Comparison of ENCODE assay signal across 8 mouse cellular contexts in the genomic region with DNA sequence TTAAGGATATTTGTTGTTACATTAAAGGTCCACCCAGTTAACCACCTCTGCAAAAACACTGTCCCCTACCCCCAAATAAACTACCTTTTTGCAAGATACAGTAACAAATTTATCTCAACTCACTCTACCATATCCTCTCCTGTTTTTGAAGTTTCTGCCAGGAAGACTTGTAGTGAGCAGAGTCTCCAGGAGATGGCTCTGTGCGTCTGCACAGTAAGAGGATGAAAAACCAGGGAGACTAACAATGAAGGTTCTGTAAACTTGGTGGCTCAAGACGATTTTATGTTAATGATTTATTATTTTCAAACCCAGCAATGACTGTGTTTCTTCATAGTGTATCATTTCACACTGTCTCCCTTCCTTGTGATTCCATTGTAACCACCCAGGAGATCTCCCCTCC. TPM values are rescaled to one million over a fixed set of nuclear protein-coding genes. Genes with fewer than 3 reads are reported as not detected.
DNase-seq lines count a peak whose midpoint lies in the region; ATAC-seq lines count a peak whose summit lies in the region.

No protein-coding gene starts in this region.

- DNase-seq in layer of hippocampus, adult 11-12 months (ENCODE audit: low spot score) = peak; percentile 41
- DNase-seq in layer of hippocampus, adult 8-10 months (ENCODE audit: low spot score in 2 of 2) = no peak
- peak; percentile 31 for DNase-seq in ES-CJ7 (ENCODE audit: low read depth, low spot score)
- peak; percentile 27 for DNase-seq in layer of hippocampus, adult 9-10 months (ENCODE audit: low spot score)
- DNase-seq in gastrocnemius, postnatal 14 days = no peak
- no peak for DNase-seq in cerebellum, postnatal 25 days

- ATAC-seq in common myeloid progenitor, adult 5-6 weeks (replicated peaks; ENCODE audit: low read depth, poor library complexity, severe bottlenecking) = peak; percentile 73
- no peak for ATAC-seq in erythroid progenitor cell, adult 5-6 weeks (replicated peaks; ENCODE audit: low FRiP score, poor library complexity, severe bottlenecking)

- intact Hi-C loops in gastrocnemius, postnatal 14 days (cut with DNase I; ENCODE audit: low total_unique reads) = no loop called here

RNA-seq across cellular contexts. Expression of a gene that starts 18.8 kb away (rescaled TPM):
- not detected for total RNA-seq in layer of hippocampus, adult 8-10 months (2022)
- total RNA-seq in common myeloid progenitor, adult 5-6 weeks (2017) = not detected in 2 replicates
- not detected in 2 replicates for total RNA-seq in erythroid progenitor cell, adult 5-6 weeks (2015; ENCODE audit: low replicate concordance)
- not detected in 2 replicates for total RNA-seq in erythroid progenitor cell, adult 5-6 weeks (2017; ENCODE audit: low replicate concordance)
- total RNA-seq in gastrocnemius, postnatal 14 days (2021) = not detected

RNA-seq across cellular contexts. Expression of a gene that starts 22.7 kb away (rescaled TPM):
- 10 to 100 TPM; 14.8 to 16.2 (median 15.3) TPM for total RNA-seq in layer of hippocampus, adult 8-10 months (2022)
- total RNA-seq in common myeloid progenitor, adult 5-6 weeks (2017) = 12.2 and 16.4 TPM in 2 replicates
- 30.6 and 41.8 TPM in 2 replicates for total RNA-seq in erythroid progenitor cell, adult 5-6 weeks (2015; ENCODE audit: low replicate concordance)
- 28.7 and 37.7 TPM in 2 replicates for total RNA-seq in erythroid progenitor cell, adult 5-6 weeks (2017; ENCODE audit: low replicate concordance)
- total RNA-seq in gastrocnemius, postnatal 14 days (2021) = 1 to 10 TPM; 1.1 to 1.5 TPM

RNA-seq across cellular contexts. Expression of a gene that starts 22.8 kb away (rescaled TPM):
- total RNA-seq in layer of hippocampus, adult 8-10 months (2022) = 1 to 10 TPM in 3 of 4 experiments, under 1 TPM in 1; 0.76 to 2.1 (median 1.4) TPM
- total RNA-seq in common myeloid progenitor, adult 5-6 weeks (2017) = 0.82 TPM in 1 of 2 replicates, not detected in the other
- not detected in 2 replicates for total RNA-seq in erythroid progenitor cell, adult 5-6 weeks (2015; ENCODE audit: low replicate concordance)
- total RNA-seq in erythroid progenitor cell, adult 5-6 weeks (2017; ENCODE audit: low replicate concordance) = 0.53 and 3.1 TPM in 2 replicates
- under 1 TPM in 1 of 2 experiments, not detected in 1; 0.09 TPM for total RNA-seq in gastrocnemius, postnatal 14 days (2021)

RNA-seq across cellular contexts. Expression of a gene that starts 34.5 kb away (rescaled TPM):
- total RNA-seq in layer of hippocampus, adult 8-10 months (2022) = 10 to 100 TPM; 10.7 to 12.8 (median 12.2) TPM
- total RNA-seq in common myeloid progenitor, adult 5-6 weeks (2017) = 36.8 and 45.9 TPM in 2 replicates
- total RNA-seq in erythroid progenitor cell, adult 5-6 weeks (2015; ENCODE audit: low replicate concordance) = 7.9 and 10.1 TPM in 2 replicates
- total RNA-seq in erythroid progenitor cell, adult 5-6 weeks (2017; ENCODE audit: low replicate concordance) = 4.1 and 8.5 TPM in 2 replicates
- total RNA-seq in gastrocnemius, postnatal 14 days (2021) = 10 to 100 TPM in 1 of 2 experiments, 1 to 10 TPM in 1; 8.7 to 10.6 TPM

RNA-seq across cellular contexts. Expression of a gene that starts 34.6 kb away (rescaled TPM):
- 10 to 100 TPM; 14.2 to 17.9 (median 16.1) TPM for total RNA-seq in layer of hippocampus, adult 8-10 months (2022)
- 0.05 and 0.49 TPM in 2 replicates for total RNA-seq in common myeloid progenitor, adult 5-6 weeks (2017)
- under 0.01 TPM in 1 of 2 replicates, not detected in the other for total RNA-seq in erythroid progenitor cell, adult 5-6 weeks (2015; ENCODE audit: low replicate concordance)
- total RNA-seq in erythroid progenitor cell, adult 5-6 weeks (2017; ENCODE audit: low replicate concordance) = 0.23 TPM in 1 of 2 replicates, not detected in the other
- under 1 TPM in 1 of 2 experiments, not detected in 1; 0.06 TPM for total RNA-seq in gastrocnemius, postnatal 14 days (2021)

Comparison
In these comparisons a context has a peak if more than half of its experiments do, and no peak if none do; other contexts are left out.
1. DNase-seq: peak in layer of hippocampus, adult 11-12 months (single experiment), ES-CJ7 (single experiment) and layer of hippocampus, adult 9-10 months (single experiment); none in layer of hippocampus, adult 8-10 months (0 of 2), gastrocnemius, postnatal 14 days (single experiment) and cerebellum, postnatal 25 days (0 of 2).